Comparison of ENCODE assay signal across 13 mouse cellular contexts in the genomic region with DNA sequence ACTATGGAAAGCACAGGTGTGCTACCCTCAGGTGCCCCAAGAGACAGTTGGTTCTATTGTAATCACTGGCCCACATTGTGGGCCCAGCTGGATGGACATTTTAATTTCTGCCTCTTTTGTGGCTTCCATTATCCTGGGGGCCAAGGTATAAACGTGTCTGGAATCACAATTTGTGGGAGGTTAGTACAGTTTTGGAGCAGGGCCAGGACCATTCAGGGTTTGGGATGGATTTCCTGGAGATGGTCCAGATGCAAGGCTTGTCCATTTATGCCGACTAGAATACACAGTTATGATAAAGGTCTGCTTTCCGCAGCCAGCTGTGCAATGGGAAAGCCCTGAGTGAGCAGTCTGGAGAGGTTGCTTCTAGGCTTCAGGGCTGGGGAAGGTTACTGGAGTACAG. TPM values are rescaled to one million over a fixed set of nuclear protein-coding genes. Genes with fewer than 3 reads are reported as not detected.
DNase-seq lines count a peak whose midpoint lies in the region; ATAC-seq and TF ChIP-seq lines count a peak whose summit lies in the region.
"Had no signal": no experiment of that assay in that cellular context is flagged by ENCODE, and none has a peak within 500 bp of the region (broad histone marks: within the 10 kb centered on the region; RNA-seq: fewer than 3 reads in every experiment).

No protein-coding gene starts in this region.

- no peak overlapping the region for H3K27ac ChIP-seq in forebrain, postnatal 0 days (ENCODE audit: low read depth, low read length)
- no peak overlapping the region for H3K27ac ChIP-seq in forebrain, embryonic 15.5 days (replicated peaks)
- no peak overlapping the region for H3K27ac ChIP-seq in lung, embryonic 14.5 days (ENCODE audit: low read depth)
- H3K27ac ChIP-seq in intestine, embryonic 16.5 days (ENCODE audit: low read length): no peak overlapping the region
- H3K27ac ChIP-seq: heart, adult 2 months; liver, embryonic 15.5 days had no signal

- ATAC-seq in forebrain, postnatal 0 days: no peak
- ATAC-seq in forebrain, embryonic 15.5 days (replicated peaks): no peak
- ATAC-seq in lung, embryonic 14.5 days (ENCODE audit: insufficient read depth): peak; percentile 31; the same call in 1 of the 2 replicates
- peak; percentile 53; the same call in 1 of the 2 replicates for ATAC-seq in intestine, embryonic 16.5 days
- no peak for ATAC-seq in CD4-positive, CD25-positive, alpha-beta regulatory T cell, adult 4 months

- H3K36me3 ChIP-seq in forebrain, postnatal 0 days (ENCODE audit: insufficient read depth): no peaks in the 10 kb centered on the region
- no peaks in the 10 kb centered on the region for H3K36me3 ChIP-seq in forebrain, embryonic 15.5 days
- H3K36me3 ChIP-seq in lung, embryonic 14.5 days (ENCODE audit: insufficient read depth): no peaks in the 10 kb centered on the region
- no peaks in the 10 kb centered on the region for H3K36me3 ChIP-seq in intestine, embryonic 16.5 days (ENCODE audit: control insufficient read depth, insufficient read depth, low read length)
- H3K36me3 ChIP-seq: G1E; liver, embryonic 15.5 days had no signal

- no peaks in the 10 kb centered on the region for H3K4me1 ChIP-seq in forebrain, postnatal 0 days (ENCODE audit: insufficient read depth)
- no peaks in the 10 kb centered on the region for H3K4me1 ChIP-seq in forebrain, embryonic 15.5 days
- H3K4me1 ChIP-seq in lung, embryonic 14.5 days (ENCODE audit: insufficient read depth): no peaks in the 10 kb centered on the region
- H3K4me1 ChIP-seq in intestine, embryonic 16.5 days (ENCODE audit: control insufficient read depth, insufficient read depth, low read length): no peaks in the 10 kb centered on the region
- H3K4me1 ChIP-seq: liver, embryonic 15.5 days had no signal

- no peak overlapping the region for H3K4me2 ChIP-seq in forebrain, postnatal 0 days (ENCODE audit: low read depth)
- no peak overlapping the region for H3K4me2 ChIP-seq in forebrain, embryonic 15.5 days (replicated peaks)
- no peak overlapping the region for H3K4me2 ChIP-seq in lung, embryonic 14.5 days
- H3K4me2 ChIP-seq in intestine, embryonic 16.5 days (ENCODE audit: low read depth, low read length): no peak overlapping the region
- H3K4me2 ChIP-seq: liver, embryonic 15.5 days had no signal

- TF ChIP-seq CTCF in forebrain, postnatal 0 days (IDR thresholded peaks at IDR 0.05; ENCODE audit: low read depth): no peak
- no peak for TF ChIP-seq CTCF in lung, embryonic 14.5 days (IDR thresholded peaks at IDR 0.05; ENCODE audit: low read depth)

- H3K27me3 ChIP-seq in forebrain, postnatal 0 days (ENCODE audit: insufficient read depth, low read length): no peaks in the 10 kb centered on the region
- no peaks in the 10 kb centered on the region for H3K27me3 ChIP-seq in forebrain, embryonic 15.5 days
- H3K27me3 ChIP-seq in lung, embryonic 14.5 days (ENCODE audit: insufficient read depth, low read length): no peaks in the 10 kb centered on the region
- H3K27me3 ChIP-seq in intestine, embryonic 16.5 days (replicated peaks; ENCODE audit: control insufficient read depth, insufficient read depth, low read length): no peaks in the 10 kb centered on the region
- H3K27me3 ChIP-seq: liver, embryonic 15.5 days had no signal

- WGBS in forebrain, postnatal 0 days: 23% methylated on average over 3 of the region's 3 CpGs
- WGBS in forebrain, embryonic 15.5 days: 27% methylated on average over 3 of the region's 3 CpGs
- WGBS in lung, embryonic 14.5 days: 25% methylated on average over 3 of the region's 3 CpGs
- WGBS in intestine, embryonic 16.5 days: 36% methylated on average over 3 of the region's 3 CpGs

- H3K9me3 ChIP-seq in forebrain, postnatal 0 days (ENCODE audit: low read length): no peaks in the 10 kb centered on the region
- no peaks in the 10 kb centered on the region for H3K9me3 ChIP-seq in forebrain, embryonic 15.5 days
- no peaks in the 10 kb centered on the region for H3K9me3 ChIP-seq in lung, embryonic 14.5 days (ENCODE audit: low read depth, low read length)
- no peaks in the 10 kb centered on the region for H3K9me3 ChIP-seq in intestine, embryonic 16.5 days (ENCODE audit: control insufficient read depth, low read length)
- H3K9me3 ChIP-seq: G1E; liver, embryonic 15.5 days had no signal

- H3K4me3 ChIP-seq in forebrain, postnatal 0 days (ENCODE audit: low read depth, low read length): no peak overlapping the region
- H3K4me3 ChIP-seq in forebrain, embryonic 15.5 days: no peak overlapping the region
- no peak overlapping the region for H3K4me3 ChIP-seq in lung, embryonic 14.5 days (ENCODE audit: low read depth, low read length)
- H3K4me3 ChIP-seq in intestine, embryonic 16.5 days (ENCODE audit: low read length): no peak overlapping the region
- H3K4me3 ChIP-seq: heart, adult 2 months; liver, embryonic 15.5 days had no signal

- DNase-seq in forebrain, postnatal 0 days: peak; percentile 27
- DNase-seq in lung, embryonic 14.5 days: peak; percentile 78
- DNase-seq in lung, postnatal 10 days: no peak
- peak; percentile 9 for DNase-seq in NIH3T3 (ENCODE audit: low read depth)
- DNase-seq: adrenal gland, postnatal 25 days; cerebellum, adult 9-11 months; heart, adult 2 months; kidney, adult 18-20 months had no signal

- no peak overlapping the region for H3K9ac ChIP-seq in forebrain, postnatal 0 days
- H3K9ac ChIP-seq in forebrain, embryonic 15.5 days (replicated peaks): no peak overlapping the region
- no peak overlapping the region for H3K9ac ChIP-seq in lung, embryonic 14.5 days
- no peak overlapping the region for H3K9ac ChIP-seq in intestine, embryonic 16.5 days (ENCODE audit: low read depth, low read length)
- H3K9ac ChIP-seq: liver, embryonic 15.5 days had no signal

RNA-seq across cellular contexts. Expression of a gene that starts 13.7 kb away (rescaled TPM):
- 29.8 and 40.5 TPM in 2 replicates for total RNA-seq in forebrain, postnatal 0 days (2014; rRNA removed)
- 9.3 and 16.3 TPM in 2 replicates for polyA plus RNA-seq in forebrain, postnatal 0 days (2015; fragmentation: Nextera tagmentation; extraction: Ambion mirVana)
- polyA plus RNA-seq in forebrain, embryonic 15.5 days (2015; fragmentation: Nextera tagmentation; extraction: Ambion mirVana): 13.3 and 14.4 TPM in 2 replicates
- polyA plus RNA-seq in lung, embryonic 14.5 days (2014; fragmentation: Nextera tagmentation; extraction: Ambion mirVana): 23.1 and 23.5 TPM in 2 replicates
- 10.4 and 10.6 TPM in 2 replicates for polyA plus RNA-seq in intestine, embryonic 16.5 days (2015; fragmentation: Nextera tagmentation; extraction: Ambion mirVana)
- polyA plus RNA-seq in CD4-positive, CD25-positive, alpha-beta regulatory T cell, adult 4 months (2017; shearing (Covaris generic)): 10 to 100 TPM; 18.5 to 25.4 TPM

Comparison
In these comparisons a context has a peak if more than half of its experiments do, and no peak if none do; other contexts are left out.
1. ATAC-seq: peak in lung, embryonic 14.5 days (single experiment) and intestine, embryonic 16.5 days (single experiment); none in forebrain, postnatal 0 days (single experiment), forebrain, embryonic 15.5 days (single experiment) and CD4-positive, CD25-positive, alpha-beta regulatory T cell, adult 4 months (single experiment).